Mouse (Mus musculus) cerebellum, postnatal 25 days (tissue): ENCODE results near the gene Gabarapl2.

Experiments
- DNase-seq, 2 experiments: peaks; one replicate each; pipeline ENCODE4 v3.0.0; 2021; ENCODE audit warnings: mixed read lengths in 2 of 2

Gabarapl2 gene

DNA sequence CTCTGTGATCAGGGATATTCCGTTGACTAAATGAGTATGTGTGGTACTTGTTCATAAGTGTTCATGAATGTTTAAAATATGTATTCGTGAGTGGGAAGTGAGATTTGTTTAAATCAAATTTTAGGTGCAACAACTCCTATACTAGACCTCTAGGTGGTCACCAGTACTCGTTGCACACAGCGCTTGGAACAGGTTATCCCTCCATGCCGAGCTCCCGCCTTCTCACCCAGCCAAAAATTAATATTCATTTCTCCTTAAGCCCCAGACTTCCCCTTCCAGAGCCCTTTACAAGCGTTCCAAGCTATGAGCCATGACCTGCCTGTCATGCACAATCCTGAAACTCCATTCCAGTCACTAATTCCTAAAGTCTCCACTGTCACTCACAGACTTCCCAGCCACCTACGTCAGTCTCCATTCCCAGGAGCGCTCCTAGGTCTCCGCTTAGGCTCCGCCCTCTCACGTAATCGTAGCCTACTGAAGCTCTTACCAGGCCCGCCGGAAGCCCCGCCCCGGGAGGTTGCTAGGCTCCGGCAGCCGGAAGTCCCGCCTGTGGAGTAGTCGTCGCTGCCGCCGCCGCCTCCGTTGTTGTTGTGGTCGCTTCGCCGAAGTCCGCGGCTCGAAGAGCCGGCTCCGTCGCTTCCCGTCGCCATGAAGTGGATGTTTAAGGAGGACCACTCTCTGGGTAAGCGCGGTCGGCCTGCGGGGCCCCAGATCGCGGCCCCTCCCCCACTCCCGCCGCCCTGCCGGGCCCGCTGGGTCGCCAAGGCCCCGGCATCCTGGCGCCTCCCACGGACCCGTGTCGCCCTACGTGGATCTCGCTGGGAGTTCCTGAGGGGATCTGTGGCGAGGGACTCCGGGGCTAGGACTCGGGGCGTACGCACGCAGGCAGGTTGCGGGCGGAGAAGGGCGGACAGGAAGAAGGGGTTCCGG is at the start of gene Gabarapl2:
Gene Gabarapl2 (plus strand): TSS at position 533 of the 930 bp plus-strand sequence.
- DNase-seq = peak; percentile 98 to 99

DNA sequence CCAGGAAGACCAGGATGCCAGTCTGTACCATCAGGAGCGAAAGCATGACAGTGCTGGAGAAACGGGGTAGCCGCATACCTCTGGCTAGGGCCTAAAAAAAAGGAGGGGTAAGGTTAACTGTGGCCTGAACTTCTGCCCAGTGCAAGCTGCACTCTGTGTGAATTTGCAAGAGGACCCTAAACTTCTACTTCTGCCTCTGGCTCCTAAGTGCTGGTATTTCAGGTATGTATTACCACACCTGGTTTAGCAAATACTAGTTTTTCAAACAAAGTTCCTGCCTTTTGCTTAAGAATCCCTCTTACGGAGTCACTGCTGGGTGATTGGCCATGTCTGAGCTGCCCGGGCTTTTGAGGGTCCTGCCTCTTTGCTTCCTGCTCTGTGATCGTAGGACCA is 49.6 kb upstream of the Gabarapl2 start:
- DNase-seq = no peak

DNA sequence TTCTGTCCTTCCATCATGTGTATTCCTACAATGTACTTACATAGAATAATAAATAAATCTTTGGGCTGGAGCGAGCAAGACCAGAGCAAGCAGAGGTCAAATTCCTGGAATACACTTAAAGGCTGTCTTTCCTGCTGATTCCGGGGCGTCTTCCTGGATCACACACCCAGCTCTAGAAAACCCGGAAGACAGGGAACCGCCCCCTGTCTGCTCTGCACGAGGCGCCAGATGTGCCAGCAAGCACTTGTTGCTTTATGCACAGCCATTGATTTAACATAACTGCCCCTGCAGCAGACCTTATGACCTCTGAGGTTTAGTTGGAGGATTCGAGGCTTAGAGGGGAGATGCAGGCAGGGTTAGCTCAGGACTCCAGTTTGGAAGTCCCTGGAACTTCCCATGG is 48.5 kb upstream of the Gabarapl2 start:
- DNase-seq = no peak

DNA sequence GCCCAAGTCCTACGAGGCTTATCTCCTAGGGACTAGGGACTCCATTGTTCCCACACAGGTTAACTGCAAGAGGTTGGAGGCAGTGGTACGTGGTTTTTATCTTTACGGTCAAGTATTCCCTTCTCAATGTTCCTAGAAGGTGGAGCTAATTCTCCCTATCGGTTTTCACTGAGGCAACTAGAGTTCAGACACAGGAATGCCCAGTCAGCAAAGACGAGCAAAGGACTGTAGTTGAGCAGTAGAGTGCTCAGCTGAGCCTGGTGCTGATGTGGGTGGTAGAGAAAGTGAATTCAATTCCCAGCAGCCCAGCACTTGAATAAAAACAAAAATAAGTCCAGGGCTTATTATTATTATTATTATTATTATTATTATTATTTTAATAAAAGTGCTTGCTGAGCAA is 47.9 kb upstream of the Gabarapl2 start:
- DNase-seq = no peak

DNA sequence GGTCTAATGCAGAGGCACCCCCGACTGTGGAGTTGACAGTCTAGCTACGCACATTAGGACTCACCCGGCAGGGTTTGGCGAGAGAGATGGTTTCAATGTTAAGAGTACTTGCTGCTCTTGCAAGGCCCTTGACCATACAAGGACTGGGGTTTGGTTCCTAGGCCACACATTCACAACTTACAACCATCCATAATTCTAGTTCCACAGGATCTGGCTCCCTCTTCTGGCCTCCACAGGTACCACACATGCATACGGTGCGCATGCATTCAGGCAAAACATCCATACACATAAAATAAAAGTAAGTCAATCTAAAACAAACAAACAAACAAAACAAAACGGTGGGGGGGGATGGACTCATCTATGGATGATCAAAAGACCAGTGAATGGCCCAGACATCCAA is 45.5 kb upstream of the Gabarapl2 start:
- DNase-seq = no peak

DNA sequence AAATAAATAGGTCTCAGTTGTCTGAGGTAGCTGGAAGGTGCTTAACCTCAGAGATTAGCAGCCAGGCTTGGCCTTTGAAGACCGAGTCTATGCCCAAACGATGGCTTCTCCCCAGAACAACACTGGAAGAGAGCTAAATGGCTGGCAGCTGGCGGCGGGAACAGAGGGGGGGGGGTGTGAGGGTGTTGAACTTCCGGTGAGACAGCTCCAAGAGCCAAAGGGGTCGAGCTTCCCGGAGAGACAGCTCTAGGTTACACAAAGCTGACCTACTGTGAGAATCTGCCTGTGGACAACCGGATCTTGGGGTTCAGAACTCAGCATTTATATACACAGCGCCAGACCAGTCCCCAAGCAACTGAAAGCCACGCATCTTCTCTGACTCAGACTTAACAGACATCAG is 41.9 kb upstream of the Gabarapl2 start:
- no peak for DNase-seq

DNA sequence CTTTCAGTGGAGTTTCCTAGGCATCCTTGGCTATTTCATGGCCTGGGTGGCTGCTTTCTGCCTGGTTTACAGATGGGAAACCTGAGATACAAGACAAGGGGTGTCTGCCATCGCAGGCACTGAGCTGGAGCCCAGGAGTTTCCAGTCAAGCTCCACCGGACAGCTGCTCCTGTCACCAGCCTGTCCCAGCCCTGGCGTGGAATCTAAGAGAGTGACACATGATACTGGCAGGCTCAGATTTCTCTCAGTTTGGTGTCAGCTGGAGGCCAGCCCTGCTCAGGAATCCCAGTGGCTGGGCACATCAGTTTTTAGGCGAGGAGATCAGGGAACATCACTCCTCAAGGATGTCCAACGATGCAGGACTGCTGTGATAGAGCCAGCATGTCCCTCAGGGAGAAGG is 38.4 kb upstream of the Gabarapl2 start:
- DNase-seq = no peak

DNA sequence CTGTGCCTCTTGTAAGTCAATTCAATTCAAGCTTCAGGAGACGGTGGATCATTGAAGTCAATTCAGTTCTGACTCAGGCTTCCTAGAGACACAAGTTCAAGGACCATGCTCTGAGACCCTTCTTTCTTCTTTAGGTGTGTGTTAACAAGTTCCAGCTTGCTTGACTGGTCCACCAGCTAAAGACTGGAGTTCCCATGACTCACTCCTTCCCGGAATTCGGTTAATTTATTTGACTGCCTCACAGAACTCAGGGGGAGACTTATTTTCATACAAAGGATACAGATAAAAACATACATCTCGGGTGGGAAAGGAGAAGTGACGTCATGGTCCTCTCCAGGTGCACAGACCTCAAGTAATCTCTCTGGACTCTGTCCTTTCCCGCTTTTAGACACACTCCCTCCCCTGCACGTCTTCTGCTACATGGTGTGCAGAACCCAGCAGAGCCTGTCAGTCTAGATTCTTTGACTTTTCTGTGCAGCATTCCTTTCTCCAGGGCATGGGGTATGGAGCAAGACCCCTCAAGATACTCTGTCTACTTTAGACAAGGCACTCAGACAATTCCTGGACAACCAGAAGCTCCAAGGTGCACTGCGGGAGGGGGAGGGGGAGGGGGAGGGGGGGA is 34.9 kb upstream of the Gabarapl2 start:
- no peak for DNase-seq

DNA sequence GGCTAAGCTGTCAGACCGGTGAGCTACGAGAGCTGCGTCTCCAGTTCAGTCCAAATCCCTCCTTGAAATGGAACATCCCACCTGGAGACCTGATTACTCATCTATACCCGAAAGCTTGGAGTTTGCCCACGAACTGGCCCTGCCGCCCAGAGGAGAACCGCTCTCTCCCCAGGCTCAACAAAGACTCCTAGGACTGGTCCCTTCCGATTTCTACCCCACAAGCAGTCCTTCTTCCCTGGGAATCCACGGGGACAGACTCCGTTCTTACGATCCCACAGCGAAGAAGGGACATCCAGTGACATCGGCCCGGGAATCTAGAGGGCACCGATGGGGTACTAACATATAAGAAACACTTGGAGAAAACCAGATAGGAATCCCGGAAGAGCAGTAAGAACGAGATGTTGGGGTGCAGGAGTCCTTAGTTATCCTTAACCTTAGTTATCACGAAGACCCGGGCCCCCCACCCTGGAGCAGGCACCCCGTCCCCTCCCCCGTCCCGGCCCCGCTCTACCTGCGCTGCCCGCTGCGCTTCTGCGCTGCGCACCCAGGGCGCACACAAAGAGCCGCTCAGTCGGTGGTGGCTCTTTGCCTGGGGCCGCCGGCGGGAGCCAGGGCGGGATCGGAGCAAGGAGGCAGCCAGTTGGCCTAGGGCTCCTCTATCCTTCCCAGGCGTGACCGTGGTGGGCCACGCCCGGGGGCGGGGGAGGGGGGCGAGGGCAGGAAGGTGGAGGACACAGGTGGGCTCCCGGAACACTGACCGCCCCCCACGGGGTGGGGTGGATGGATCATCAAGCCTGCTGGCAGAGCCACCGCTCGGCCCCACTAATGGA is 30.7 kb upstream of the Gabarapl2 start, which contains the start of gene Chst5:
Gene Chst5 (minus strand): TSS at position 827 of the 830 bp plus-strand sequence.
- peak; percentile 57 to 67 for DNase-seq

DNA sequence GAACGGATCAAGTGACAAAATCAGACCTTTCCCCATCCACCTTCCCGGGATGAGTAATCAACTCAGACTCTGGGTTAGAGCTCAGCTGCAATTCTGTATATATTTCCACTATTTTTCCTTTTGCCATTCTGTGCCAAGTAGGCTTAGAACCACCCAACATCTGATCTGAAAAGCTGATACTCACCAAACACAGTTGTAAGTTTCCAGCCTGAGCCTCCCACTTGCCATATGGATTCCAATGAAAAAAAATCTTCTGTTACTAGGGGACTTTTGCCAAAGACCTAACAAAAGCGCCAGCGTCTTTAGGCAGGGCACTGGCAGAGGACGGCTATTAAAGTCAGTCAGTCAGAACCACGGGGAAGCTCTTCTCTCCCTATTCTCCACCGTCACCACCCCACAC is 28.9 kb upstream of the Gabarapl2 start:
- DNase-seq = peak in 1 of 2 experiments; percentile 40

DNA sequence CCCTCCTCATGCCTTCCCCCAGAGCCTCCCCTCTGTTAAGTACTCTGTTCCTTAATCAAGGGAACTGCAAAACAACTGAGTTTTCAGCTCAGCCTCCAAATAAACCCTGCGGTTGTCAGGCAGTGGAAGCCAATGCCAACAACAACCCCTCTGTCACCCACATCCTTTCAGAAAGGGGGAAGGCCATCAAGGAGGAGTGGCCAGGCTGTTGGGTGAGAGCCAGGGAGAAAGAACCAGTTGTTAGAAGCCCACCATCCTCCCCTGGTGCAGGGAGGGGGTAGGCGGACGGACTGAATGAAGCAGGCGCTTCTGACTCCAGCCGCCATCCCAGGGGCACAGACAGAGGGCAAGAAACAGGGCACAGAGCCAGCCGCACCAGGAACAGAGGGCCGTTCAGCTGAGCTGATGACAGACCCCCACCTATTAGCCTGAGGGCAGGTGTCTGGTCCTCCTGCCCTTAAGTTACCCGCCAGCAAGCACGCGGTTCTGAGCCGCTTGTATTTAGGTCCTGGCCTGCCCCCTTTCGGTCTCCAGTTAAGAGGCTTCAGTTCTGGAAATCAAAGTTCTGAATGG is 27.6 kb upstream of the Gabarapl2 start:
- peak in 1 of 2 experiments; percentile 47 for DNase-seq

DNA sequence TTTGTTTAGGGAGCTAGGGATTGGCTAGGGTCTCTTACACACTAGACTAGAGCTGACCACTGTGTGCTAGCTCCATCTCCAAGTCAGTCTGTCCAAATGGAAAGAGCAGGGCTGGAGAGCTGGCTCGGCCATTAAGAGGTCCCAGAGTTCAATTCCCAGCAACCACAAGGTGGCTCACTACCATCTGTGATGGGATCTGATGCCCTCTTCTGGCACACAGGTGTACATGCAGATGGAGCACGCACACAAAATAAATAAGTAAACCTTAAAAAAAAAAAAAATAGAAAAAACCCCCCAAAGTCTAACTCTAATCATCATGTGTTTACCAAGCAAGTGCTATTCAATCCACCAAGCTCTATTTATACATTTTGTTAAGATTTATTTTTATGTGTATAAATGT is 20.8 kb upstream of the Gabarapl2 start:
- no peak for DNase-seq

DNA sequence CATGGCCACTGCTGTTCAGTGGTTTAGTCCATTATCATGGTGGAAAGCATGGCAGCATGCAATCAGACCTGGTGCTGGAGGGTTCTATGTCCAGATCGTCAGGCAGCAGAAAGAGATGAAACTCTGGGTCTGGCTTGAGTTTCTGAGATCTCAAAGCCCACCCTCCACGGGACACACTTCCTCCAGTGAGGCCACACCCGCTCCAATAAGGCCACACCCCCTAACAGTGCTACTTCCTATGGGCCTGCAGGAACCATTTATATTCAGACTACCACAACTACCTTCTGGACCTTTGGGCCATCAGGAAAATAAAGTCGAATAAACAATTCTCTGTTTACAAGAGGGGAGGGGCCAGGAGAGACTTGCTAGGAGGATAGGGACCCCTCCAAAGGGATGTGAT is 19.5 kb upstream of the Gabarapl2 start:
- DNase-seq = no peak

DNA sequence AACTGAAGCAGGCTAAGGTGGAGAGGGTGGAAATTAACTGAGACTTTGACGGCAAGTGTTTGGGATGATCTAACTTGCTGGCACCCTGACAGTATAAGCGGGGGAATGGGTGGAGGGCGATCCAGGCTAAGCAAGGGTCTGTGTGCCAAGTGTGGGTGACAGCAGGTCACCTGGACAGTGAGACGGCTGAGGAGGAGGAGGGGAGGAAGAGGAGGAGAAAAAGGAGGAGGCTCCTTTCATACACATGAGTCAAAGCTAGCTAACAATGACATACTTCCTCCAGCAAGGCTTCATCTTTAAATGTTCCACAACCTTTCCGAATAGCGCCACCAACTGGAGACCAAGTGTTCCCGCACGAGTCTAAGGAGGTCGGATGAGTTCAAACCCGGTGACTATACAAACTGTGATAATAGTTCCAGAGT is 17.1 kb upstream of the Gabarapl2 start:
- DNase-seq = peak; percentile 71 to 84

DNA sequence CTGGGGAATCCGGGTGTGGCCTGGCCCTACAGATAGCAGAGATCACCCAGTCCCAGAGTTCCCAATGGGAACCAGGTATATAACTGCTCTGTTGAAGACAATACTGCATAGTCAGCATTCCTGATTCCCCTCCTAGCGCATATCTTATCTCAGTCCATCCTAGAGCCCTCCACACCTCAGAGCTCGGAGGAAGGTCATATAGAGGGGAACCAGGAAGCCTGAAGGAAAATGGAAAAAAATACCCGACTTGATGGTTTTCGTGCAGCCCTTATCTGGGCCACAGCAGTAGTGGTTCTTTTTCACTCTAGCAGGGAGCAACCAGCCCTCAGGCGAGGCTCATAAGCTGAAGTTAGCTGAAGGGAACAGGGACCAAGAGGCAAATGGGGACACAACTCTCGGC is 15.5 kb upstream of the Gabarapl2 start:
- DNase-seq = no peak

DNA sequence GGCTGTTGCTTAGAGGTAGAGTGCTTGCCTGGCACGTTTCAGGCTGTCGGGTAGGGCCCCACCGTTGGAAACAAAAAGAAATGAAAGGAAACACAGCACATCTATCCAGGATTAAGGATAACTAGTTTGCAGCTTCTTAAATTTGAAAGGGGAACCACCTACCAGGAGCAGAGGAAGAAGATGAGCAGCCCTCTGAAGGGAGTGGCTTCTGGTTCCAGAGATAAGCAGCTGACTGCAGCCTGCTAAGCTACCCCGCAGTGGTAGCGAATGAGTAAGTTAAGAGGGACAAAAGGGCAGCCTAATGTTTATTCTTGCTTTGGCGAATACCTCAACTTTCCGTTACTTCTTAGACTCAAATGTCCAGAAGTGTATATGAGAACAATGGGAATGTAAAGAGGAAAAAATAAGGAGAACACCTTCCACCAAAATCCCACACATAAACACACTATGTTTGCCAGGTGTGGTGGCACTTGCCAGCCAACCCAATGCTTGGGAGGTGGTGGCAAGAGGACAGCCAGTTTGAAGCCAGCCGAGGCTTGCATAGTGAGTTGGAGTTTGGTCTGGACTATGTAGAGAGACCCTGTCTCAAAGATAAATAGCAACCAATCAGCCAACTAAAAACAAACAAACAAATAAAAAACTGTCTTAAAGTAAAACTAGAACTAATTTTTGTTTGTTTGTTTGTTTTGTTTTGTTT is 10.7 kb upstream of the Gabarapl2 start:
- DNase-seq = no peak

DNA sequence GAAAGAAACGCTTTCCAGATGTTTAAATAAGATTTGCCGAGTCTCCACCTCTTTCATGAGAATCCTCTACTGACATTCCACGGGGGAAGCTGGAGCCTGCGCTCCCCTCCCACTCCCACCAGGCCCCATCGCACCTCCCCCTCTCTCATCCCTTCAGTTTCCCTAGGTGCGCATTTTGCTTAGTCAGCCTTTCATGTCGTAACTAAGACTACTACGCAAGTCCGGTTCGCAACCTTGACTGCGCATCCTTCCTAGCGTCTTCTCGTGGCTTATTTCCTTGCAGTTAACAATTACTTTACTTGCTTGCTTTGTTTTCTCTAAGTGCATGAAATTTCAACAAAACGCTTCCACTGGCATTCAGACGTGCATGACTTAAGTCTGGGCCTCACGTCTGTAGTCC is 8.8 kb upstream of the Gabarapl2 start:
- no peak for DNase-seq

DNA sequence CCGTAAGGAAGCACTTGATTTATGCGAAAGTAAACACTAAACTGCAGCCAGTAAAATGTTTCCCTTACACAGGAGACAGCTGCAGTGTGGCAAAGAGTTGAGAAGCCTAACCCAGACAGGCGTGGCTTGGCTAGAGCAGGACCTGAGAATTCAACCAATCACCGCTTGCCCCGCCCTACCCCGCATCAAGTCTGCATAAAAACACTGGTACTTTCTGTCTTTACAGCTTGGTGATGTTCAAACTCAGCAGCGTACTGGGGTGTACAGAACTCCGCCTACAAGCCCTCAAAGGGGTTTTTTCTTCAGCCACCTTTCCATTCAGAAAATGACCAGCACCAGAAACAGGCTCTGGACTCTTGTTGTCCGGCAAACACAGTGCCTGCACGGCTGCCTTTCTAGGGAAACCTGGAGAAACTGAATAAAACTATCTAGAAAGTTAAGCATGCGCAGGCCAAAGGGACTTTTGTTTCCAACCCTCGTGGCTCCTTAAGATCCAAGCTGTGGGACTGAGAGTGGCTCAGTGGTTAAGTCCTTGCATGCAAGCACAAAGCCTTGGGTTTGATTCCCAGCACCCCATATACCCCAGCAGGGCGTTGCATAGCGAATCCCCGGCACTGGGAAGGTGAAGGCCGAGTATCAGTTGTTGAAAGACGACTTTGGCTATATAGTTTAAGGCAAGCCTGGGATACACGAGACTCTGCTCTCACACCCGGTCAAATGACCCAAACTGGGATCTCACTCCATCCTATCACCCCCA is 7.7 kb upstream of the Gabarapl2 start:
- peak; percentile 68 to 76 for DNase-seq

DNA sequence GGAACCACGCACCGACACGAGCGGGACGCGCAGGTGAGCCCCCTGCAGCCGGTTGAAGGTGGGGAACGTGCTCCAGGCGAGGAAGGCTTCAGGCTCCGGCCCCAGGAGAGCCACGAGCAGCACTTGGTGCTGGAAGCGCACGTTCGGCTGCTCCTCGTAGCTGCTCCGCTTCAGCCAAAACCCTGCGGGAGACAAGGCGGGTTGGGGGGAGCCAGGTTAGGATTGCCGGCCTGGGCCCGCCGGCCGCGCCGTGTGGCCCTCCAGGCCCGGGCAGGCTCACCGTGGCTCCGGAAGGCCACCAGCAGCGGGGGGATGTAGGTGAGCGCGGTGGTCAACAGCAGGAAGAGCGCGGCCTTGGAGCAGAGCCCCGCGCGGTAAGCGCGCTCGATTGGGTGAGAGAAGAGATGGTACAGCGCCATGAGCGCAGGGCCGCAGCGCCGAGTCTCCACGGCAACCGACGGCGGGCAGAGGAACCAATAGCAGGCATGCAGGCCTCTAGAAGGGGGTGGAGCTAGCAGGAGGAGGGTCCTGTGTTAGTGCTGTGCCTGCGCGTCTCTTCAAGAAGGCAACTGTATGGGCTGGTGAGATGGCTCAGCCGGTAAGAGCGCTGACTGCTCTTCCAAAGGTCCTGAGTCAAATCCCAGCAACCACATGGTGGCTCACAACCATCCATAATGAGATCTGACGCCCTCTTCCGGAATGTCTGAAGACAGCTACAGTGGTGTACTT is 7.0 kb upstream of the Gabarapl2 start, which contains the start of gene Tmem231:
Gene Tmem231 (minus strand): TSS at position 534 of the 729 bp plus-strand sequence.
- DNase-seq = peak; percentile 94 to 95

DNA sequence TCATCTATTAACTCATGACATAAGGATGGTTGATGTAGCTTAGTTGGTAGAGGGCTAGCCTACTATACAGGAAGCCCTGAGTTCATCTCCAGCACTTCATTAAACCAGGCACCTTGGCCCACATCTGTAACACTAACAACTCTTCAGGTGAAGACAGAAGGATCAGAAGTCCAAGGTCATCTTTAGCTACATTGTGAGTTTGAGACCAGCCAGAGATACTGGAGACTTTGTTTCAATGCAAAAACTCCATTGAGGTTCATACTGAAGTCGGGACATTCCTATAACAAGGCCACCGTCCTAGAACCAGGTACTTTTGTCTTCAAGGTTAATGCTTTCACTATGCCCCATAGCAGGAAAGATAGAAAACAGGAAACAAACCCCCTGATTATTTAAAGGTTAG is 6.3 kb upstream of the Gabarapl2 start:
- DNase-seq = no peak

DNA sequence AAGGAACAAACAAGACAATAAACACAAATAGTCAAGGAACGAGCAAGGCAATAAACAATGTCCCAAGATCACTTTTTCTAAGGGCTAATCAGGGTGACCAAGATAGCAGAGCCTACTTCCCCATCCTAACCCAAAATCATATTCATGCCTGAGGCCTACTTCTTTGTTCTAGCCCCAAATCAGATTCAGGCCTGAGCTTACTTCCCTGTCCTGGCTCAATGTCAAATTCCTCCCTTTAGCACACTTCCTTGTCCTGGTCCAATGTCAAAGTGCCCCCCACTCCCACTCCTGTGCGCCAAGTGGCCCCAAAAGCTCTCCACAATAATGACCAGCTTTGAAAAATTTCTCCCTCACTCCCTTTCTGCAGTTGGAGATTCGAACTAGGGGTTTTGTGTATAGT is 3.3 kb upstream of the Gabarapl2 start:
- DNase-seq = no peak
